Mouse (Mus musculus): ENCODE measurements around the gene Ndufa13.

Ndufa13 gene

GRCm38 (mm10) chr8:69877992-69878391, 24.4 kb downstream of the Ndufa13 start:
- DNase-seq, result no peak

DNA sequence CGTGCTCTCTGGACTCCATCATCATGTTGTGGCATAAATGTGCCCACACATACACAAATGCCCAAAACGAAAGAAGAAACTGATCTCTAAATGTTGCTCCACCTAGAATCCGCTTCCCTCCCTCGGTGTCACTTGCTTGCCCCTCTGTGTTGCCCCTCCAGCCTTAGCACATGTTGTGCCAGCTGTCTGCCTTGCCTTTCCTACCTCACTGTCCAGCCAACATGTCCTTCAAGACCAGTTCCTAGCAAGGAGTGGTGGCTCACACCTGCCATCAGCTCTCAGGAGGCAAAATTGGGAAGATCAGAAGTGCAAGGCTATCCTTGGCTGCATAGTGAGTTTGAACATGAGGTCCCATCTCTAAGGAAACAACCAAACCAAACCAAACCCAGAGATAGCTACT, 25.0 kb downstream of the Ndufa13 start:
- no peak for DNase-seq

GRCm38 (mm10) chr8:69876967-69877366, 25.4 kb downstream of the Ndufa13 start:
- no peak for DNase-seq

DNA sequence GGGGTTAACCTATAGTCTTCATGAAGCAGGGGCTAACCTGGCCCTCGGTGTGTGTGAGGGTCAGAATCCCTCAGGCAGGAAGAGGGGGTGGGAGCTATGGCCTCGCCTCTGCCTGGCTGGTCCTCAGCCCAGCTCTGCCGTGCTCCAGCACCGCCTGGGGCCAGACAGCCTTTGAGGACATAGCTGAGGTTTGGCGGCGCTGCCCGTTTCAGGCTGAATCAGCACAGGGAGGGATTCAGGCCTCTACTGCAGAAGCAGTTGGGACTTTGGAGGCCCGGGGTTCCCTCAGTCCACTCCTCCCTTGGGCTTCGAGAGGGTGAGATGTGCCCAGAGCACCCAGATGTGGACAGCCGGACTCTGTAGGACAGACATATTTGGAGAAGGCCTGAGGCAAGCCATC, 26.3 kb downstream of the Ndufa13 start:
- DNase-seq, result no peak

DNA sequence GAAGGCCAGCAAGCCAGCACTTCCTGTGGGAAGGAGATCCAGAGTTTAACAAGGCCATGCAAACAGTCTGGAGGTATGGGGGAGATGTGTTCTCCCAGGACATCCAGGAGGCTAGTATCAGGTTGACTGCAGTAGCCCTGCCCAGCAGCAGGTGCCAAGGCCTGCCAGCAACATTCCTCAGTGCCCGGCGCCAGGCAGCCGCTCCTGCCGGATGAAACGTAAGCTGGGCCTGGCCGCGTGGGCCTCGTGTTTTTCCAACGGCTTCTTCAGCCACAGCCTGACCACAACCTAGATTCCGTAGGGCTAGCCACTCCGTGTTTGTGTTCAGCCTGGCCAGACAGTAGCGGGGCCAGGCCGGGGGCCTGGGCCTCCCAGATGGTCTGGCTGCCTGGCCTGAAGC, 27.7 kb downstream of the Ndufa13 start:
- DNase-seq, result no peak

DNA sequence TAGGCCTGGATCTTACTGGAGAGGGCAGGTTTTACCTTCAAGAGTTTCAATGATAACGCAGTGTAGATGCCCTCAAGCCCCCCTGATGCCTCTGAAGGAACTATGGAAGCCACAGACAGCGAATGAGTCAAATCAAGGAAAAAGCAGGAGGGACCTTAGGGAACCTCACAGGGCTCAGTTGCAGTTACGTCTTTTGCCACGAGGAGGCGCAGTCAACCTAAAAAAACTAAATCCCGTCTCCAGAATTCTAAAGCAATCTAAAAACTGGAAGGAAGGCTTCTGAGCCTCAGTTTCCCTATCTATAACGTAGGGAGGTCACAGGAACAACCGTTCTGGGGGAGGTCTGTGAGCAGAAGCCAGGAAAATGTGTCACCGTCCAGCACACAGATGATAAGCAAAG, 28.2 kb downstream of the Ndufa13 start:
- DNase-seq, result no peak

- no peak for DNase-seq
Measured at GRCm38 (mm10) chr8:69870907-69871306, 31.5 kb downstream of the Ndufa13 start.

DNA sequence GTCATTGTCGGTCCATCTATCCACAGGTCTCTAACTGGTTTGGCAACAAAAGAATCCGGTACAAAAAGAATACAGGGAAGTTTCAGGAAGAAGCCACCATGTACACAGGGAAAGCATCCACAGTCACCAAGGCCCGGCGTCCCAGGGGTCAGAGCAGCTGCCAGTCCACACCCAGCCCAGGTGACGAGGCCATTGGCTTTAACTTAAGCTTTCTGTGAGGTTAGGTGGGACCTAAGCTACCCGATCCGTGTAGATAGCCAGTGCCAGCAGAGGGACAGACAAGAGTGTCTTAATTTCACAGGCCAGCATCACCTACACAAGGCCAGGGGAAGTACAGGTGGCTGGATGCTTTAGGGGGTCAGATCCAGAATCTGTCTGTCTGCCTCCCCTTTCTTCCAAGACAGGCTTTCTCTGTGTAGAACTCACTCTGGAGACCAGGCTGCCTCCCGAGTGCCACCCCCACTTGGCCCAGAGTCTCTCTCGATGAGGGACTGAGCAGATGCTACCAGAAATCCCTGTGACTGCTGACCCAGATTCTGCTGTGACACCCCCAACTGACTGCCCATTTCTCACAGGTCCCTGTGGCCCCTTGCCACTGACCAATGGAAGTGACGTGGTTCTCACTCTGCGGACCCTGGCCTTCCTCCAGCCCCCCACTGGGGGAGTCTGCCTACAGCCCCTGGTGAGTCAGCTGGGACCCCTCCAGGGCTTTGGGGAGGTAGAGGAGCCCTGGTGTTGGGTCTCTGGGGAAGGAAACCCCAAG, 32.2 kb downstream of the Ndufa13 start:
- DNase-seq, result no peak

DNA sequence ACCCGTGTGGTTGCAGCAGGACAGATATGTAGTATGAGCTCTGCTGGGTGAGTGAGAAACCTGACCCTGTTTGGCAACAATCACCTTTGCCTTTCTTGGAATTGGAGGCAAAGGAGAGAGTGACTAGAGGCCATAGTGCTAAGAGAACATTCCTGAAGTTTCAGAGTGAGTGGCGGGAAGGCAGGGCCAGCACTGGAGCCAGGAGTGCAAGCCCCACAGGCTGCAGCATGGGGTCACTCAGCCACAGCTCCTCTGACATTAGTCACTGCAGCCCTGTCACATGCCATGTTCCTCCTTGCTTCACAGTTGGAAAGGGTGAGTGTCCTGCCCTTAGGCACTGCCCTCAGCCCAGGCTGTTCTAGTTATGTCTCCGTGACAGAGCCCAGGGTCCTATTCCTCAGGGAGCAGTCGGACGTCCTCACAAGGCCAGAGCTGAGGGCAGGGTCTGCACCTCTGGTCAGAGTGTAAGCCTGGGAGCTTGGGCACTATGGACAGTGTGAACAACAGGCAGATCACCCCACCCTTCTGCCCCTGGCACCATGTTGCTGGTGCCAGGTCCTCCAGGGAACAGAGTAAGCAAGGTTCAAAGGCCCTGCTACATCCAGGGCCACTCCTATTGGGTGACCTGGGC, 34.5 kb downstream of the Ndufa13 start:
- no peak for DNase-seq

DNA sequence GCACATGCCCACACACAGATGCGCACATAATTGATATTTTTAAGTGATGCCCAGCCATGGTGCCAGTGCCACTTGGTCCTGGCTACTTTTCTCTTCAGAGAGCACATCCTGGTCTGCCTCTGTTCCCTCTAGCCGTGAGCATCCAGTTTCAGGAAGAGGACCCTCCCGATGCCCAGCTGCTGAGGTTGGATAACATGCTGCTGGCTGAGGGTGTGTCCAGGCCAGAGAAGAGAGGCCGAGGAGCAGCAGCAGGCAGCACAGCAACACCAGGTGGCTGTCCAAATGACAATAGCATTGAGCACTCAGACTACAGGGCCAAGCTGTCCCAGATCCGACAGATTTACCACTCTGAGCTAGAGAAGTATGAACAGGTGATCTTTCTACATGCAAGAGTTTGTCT, 38.2 kb downstream of the Ndufa13 start:
- DNase-seq, result no peak

DNA sequence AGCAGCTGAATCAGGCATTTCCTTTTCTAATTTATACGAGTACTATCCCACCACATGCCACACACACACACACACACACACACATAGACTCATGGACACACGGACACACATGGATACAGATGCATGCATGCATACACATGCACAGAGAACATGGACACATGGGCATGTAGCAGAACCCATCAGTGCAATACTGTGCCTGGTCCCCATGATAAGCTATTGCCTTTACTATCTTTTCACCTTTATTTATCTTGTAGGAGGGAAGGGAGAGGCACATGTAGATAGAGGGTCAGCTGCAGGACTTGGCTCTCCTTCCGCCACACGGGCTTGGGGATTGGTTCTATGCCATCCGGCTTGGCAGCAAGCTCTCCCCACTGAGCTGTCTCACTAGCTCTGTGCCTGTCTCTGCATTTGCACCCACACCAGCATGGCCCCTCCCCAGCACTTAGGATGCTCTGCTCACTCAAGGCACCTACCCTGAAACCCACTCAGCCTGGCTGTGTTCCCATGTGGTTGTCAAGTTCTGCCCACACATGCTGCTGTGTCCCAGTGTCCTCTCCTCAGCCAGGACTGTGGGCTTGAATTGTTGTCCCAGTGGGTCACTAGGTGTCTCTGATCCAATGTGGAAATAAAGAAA, 38.9 kb downstream of the Ndufa13 start:
- no peak for DNase-seq

DNA sequence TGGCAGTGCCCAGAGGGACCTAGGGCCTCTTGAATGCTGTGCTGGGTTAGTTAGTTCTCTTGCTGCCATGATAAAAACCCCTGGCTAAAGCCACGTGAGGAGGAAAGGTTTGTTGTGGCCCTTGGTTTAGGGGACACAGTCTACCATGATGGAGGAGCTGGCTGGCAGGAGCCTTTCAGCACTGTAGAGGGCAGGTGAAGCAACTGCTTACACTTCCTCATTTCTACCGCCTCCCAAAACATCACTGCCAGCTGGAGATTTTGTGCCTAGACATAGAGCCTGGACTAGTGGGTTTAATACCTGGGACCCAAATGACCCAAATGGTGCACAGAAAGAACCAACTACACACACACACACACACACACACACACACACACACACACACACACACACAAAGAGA, 41.1 kb downstream of the Ndufa13 start:
- no peak for DNase-seq

- no peak for DNase-seq
Measured at GRCm38 (mm10) chr8:69860807-69861206, 41.6 kb downstream of the Ndufa13 start.

DNA sequence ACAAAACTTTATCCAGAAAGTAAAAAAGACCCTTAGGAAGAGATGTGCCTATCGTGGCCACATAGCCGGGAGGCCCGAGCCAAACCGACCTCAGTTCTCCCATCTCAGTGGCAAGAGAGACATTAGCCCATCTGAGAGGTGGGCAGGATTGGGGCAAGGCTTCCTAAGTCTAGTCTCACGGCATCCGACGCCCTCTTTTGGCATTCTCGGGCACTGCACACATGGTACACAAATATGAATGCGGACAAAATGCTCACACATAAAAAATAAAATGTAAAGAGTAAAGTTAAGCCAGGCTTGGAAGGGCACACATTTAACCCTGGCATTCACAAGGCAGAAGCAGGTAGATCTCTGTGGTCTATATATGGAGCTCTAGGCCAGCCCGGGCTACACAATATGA, 48.5 kb downstream of the Ndufa13 start:
- no peak for DNase-seq

GRCm38 (mm10) chr8:69850926-69851506, 51.3 kb downstream of the Ndufa13 start:
- DNase-seq, result no peak

- no peak for DNase-seq
Measured at GRCm38 (mm10) chr8:69849899-69850298, 52.5 kb downstream of the Ndufa13 start.

DNA sequence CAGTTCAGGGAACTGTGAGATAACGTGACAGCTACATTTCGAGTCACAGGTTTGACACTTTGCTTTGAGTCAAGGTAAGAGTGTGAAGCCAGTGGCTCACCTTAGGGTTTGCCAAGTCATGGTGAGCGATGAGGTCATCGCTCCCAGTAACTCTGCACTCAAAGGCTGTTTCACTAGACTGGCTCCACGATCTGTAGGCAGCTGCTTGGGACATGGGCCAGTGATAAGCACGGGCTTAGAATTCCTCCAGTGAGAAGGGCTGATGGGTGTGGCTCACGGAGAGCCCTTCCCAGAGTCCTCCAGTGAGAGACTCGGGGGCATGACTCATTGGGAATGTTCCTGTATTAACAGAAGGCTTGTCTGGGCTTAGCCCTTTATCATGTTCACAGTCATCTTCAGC, 53.4 kb downstream of the Ndufa13 start:
- DNase-seq, result no peak

DNA sequence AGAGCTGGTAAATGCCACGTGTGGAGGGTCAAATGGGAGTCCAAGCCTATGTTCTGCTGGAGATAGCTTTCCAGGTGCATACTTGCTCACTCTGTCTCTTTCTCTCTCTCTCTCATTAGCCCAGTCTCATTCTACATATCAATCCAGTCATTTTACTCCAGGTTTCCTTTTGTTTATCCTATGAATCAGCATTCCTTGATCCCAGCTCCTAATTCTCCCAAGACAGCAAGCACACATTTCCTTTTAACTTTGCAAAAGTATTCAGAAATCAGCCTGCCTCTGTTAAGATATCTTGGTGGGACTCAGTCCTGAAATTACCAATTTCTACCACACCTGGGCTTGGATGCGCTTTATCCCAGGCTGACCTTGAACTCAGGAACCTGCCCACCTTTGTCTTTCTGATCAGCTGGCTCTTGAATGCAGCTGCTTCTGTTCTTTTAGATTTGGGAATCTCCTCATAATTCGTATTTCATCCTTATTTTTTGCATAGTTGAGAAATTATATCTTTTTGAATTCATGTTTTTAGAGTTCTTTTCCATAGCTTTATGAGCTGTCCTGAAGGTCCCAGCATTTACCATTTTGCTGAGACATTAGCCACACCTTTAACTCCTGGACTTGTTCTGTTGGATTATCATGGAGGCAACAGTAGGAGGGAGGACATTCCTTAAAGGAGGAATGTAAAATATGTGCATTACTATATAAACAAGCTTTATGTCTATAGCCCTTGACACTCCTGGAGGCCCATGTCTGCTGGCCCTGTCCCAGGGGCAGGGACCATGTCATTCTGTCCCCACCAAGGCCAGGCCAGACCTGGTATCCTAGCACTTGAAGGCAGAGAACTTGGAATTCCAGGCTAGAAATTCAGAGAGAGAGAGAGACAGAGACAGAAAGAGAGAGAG, 54.9 kb downstream of the Ndufa13 start:
- DNase-seq, result no peak

All from layer of hippocampus, adult 9-11 months (tissue).